15 mouse cellular contexts compared by ENCODE assay signal in the genomic region with DNA sequence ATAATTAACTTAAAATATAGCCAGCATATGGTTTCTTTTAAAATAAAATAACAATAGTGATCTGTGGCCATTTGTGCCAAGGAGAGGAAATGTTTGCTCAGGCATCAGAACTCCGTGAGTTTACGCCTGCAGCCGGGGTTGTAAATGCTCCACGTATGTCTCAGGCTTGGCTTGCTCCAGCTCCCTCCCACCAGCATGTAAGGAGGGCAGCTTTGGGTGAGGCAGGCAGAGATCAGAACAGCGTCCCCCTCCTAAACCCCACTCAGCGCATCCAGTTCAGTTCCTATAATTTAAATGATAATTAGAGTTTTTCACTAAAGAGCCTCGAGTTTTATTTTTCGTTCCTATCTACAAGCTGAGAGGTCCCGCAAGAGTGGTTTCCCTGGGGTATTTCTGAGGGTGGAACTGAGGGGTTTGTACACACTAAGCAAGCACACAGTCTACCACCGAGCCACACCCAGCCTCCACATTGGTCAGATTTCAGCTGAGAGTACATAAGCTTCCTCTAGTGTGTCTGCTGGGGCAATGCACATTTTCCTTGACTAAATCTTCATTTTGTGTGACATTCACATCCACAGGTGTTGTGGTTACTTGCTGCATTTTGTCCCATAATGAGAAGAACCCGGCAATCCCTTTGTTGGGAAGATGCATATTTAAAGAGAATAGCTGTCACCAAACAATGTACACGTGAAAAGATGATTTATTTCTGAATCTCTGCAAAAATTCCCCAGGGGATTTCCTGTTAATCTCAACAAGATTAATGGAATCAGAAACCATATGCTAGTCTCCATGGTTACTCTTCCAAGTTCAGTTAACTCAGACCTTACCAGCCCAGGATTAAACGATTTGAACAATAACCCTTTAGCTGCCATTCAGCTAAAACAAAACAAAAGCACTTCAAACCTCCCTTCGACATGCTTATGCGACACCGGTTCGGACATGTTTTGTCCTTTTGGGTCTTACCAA.
DNase-seq lines count a peak whose midpoint lies in the region; ATAC-seq lines count a peak whose summit lies in the region.
"Had no signal": no experiment of that assay in that cellular context is flagged by ENCODE, and none has a peak within 500 bp of the region (broad histone marks: within the 10 kb centered on the region; RNA-seq: fewer than 3 reads in every experiment).

No protein-coding gene starts in this region.

- WGBS in forebrain, embryonic 11.5 days, result 56% methylated on average over 17 of the region's 17 CpGs
- WGBS in forebrain, embryonic 10.5 days, result 74% methylated on average over 17 of the region's 17 CpGs
- WGBS in midbrain, embryonic 10.5 days, result 69% methylated on average over 17 of the region's 17 CpGs

- H3K9ac ChIP-seq in forebrain, embryonic 11.5 days (ENCODE audit: low read length), result no peak overlapping the region
- H3K9ac ChIP-seq: kidney, embryonic 15.5 days; lung, embryonic 15.5 days had no signal

- no peaks in the 10 kb centered on the region for H3K36me3 ChIP-seq in forebrain, embryonic 11.5 days (ENCODE audit: control insufficient read depth, insufficient read depth, low read length)
- no peaks in the 10 kb centered on the region for H3K36me3 ChIP-seq in forebrain, embryonic 10.5 days (replicated peaks)
- H3K36me3 ChIP-seq in midbrain, embryonic 10.5 days, result no peaks in the 10 kb centered on the region
- H3K36me3 ChIP-seq: G1E; kidney, embryonic 15.5 days; lung, embryonic 15.5 days had no signal

- H3K27ac ChIP-seq in forebrain, embryonic 11.5 days (ENCODE audit: low read depth, low read length), result 0 out of 2 replicates have a peak overlapping the region, but pooled peaks have one; percentile 4
- H3K27ac ChIP-seq in forebrain, embryonic 10.5 days, result no peak overlapping the region
- 0 out of 2 replicates have a peak overlapping the region, but pooled peaks have one; percentile 64 for H3K27ac ChIP-seq in midbrain, embryonic 10.5 days (replicated peaks)
- H3K27ac ChIP-seq: kidney, embryonic 15.5 days; lung, embryonic 15.5 days had no signal

- no peaks in the 10 kb centered on the region for H3K27me3 ChIP-seq in forebrain, embryonic 11.5 days (ENCODE audit: control insufficient read depth, insufficient read depth, low read length)
- H3K27me3 ChIP-seq in forebrain, embryonic 10.5 days (ENCODE audit: poor library complexity, severe bottlenecking), result no peaks in the 10 kb centered on the region
- no peaks in the 10 kb centered on the region for H3K27me3 ChIP-seq in midbrain, embryonic 10.5 days (ENCODE audit: low read depth, poor library complexity, severe bottlenecking)
- H3K27me3 ChIP-seq: kidney, embryonic 15.5 days; lung, embryonic 15.5 days had no signal

- DNase-seq in forebrain, embryonic 11.5 days (ENCODE audit: low spot score), result no peak
- DNase-seq in forebrain, embryonic 10.5 days (ENCODE audit: extremely low spot score, low spot score), result no peak
- peak; percentile 11 for DNase-seq in forelimb bud, embryonic 11.5 days (ENCODE audit: low read depth, low spot score)
- no peak for DNase-seq in midbrain, embryonic 10.5 days (ENCODE audit: low spot score)
- peak; percentile 52 for DNase-seq in retina, embryonic 14.5 days (ENCODE audit: low spot score)
- no peak for DNase-seq in yolk sac, embryonic 10.5 days (ENCODE audit: low spot score)
- DNase-seq in right cerebral cortex, adult 18-20 months, result no peak
- DNase-seq: B cell, adult 2 months; cerebellum, postnatal 25 days; thymus, postnatal 25 days had no signal

- no peak overlapping the region for H3K4me3 ChIP-seq in forebrain, embryonic 11.5 days (ENCODE audit: low read depth, low read length)
- no peak overlapping the region for H3K4me3 ChIP-seq in forebrain, embryonic 10.5 days
- no peak overlapping the region for H3K4me3 ChIP-seq in midbrain, embryonic 10.5 days
- H3K4me3 ChIP-seq: kidney, embryonic 15.5 days; lung, embryonic 15.5 days had no signal

- H3K4me1 ChIP-seq in forebrain, embryonic 11.5 days (replicated peaks; ENCODE audit: control insufficient read depth, insufficient read depth, low read length), result no peaks in the 10 kb centered on the region; the same call in 1 of the 2 replicates
- H3K4me1 ChIP-seq in forebrain, embryonic 10.5 days, result peaks cover 22% of the 10 kb centered on the region
- H3K4me1 ChIP-seq in midbrain, embryonic 10.5 days, result peaks cover 22% of the 10 kb centered on the region
- H3K4me1 ChIP-seq: kidney, embryonic 15.5 days; lung, embryonic 15.5 days had no signal

- peak; percentile 70; the same call in 1 of the 2 replicates for ATAC-seq in forebrain, embryonic 11.5 days (replicated peaks; ENCODE audit: low FRiP score)
- no peak for ATAC-seq in frontal cortex, adult (ENCODE audit: low TSS enrichment)
- ATAC-seq: activated CD4-positive, CD25-positive, alpha-beta regulatory T cell, adult 4 months had no signal

- no peak overlapping the region for H3K4me2 ChIP-seq in forebrain, embryonic 11.5 days (ENCODE audit: low read depth, low read length, severe bottlenecking)
- H3K4me2 ChIP-seq: kidney, embryonic 15.5 days; lung, embryonic 15.5 days had no signal

- no peaks in the 10 kb centered on the region for H3K9me3 ChIP-seq in forebrain, embryonic 11.5 days (ENCODE audit: control insufficient read depth, low read length)
- H3K9me3 ChIP-seq in forebrain, embryonic 10.5 days, result no peaks in the 10 kb centered on the region; the same call in 1 of the 2 replicates
- H3K9me3 ChIP-seq in midbrain, embryonic 10.5 days (replicated peaks), result no peaks in the 10 kb centered on the region
- H3K9me3 ChIP-seq: G1E; kidney, embryonic 15.5 days; lung, embryonic 15.5 days had no signal

Comparison
In these comparisons a context has a peak if more than half of its experiments do, and no peak if none do; other contexts are left out.
1. DNase-seq: peak in forelimb bud, embryonic 11.5 days (single experiment) and retina, embryonic 14.5 days (single experiment); none in forebrain, embryonic 11.5 days (single experiment), forebrain, embryonic 10.5 days (single experiment), midbrain, embryonic 10.5 days (single experiment), yolk sac, embryonic 10.5 days (single experiment) and right cerebral cortex, adult 18-20 months (single experiment).